Mouse (Mus musculus) intestine, postnatal 0 days (tissue): ENCODE measurements around the gene Slco1a4. TPM values are rescaled to one million over a fixed set of nuclear protein-coding genes. Genes with fewer than 3 reads are reported as not detected.
"Not testable (repeated sequence)": the region's sequence is repeated elsewhere in the genome, so short reads cannot be mapped to it uniquely, and the experiment has no call there.

Experiments used
- ATAC-seq: fragments of 200-750 bp; cut with Nextera tagmentation; 2 replicates; pipeline ENCODE4 v1.8.0; 2017; ENCODE audit warnings: mild to moderate bottlenecking, moderate TSS enrichment, moderate library complexity
- H3K27ac ChIP-seq: fragments of 300-500 bp; sonication (generic); 2 replicates; pipeline ENCODE4 v1.5.1; 2014; ENCODE audit warnings: mild to moderate bottlenecking, low read depth, low read length, moderate library complexity
- H3K27me3 ChIP-seq: fragments of 300-500 bp; sonication (generic); replicated peaks from 2 replicates; pipeline ENCODE4 v1.6.1; 2014; ENCODE audit warnings: low read length, mixed read lengths; ENCODE audit not compliant: control insufficient read depth, insufficient read depth
- H3K36me3 ChIP-seq: fragments of 300-500 bp; sonication (generic); 2 replicates; pipeline ENCODE4 v1.6.1; 2014; ENCODE audit warnings: mild to moderate bottlenecking, moderate library complexity; ENCODE audit not compliant: control insufficient read depth, insufficient read depth
- H3K4me1 ChIP-seq: fragments of 300-500 bp; sonication (generic); replicated peaks from 2 replicates; pipeline ENCODE4 v1.6.1; 2014; ENCODE audit warnings: antibody characterized with exemption, low read length, mixed read lengths; ENCODE audit not compliant: control insufficient read depth, insufficient read depth
- H3K4me2 ChIP-seq: fragments of 300-500 bp; sonication (generic); replicated peaks from 2 replicates; pipeline ENCODE4 v1.6.1; 2014; ENCODE audit warnings: low read depth, mild to moderate bottlenecking, moderate library complexity
- H3K4me3 ChIP-seq: fragments of 300-500 bp; sonication (generic); 2 replicates; pipeline ENCODE4 v1.5.1; 2014; ENCODE audit warnings: low read depth, low read length
- H3K9ac ChIP-seq: fragments of 300-500 bp; sonication (generic); 2 replicates; pipeline ENCODE4 v1.6.1; 2014; ENCODE audit warnings: mild to moderate bottlenecking, low read depth, low read length
- H3K9me3 ChIP-seq: fragments of 300-500 bp; sonication (generic); 2 replicates; pipeline ENCODE4 v1.6.1; 2016; ENCODE audit warnings: mixed run types; ENCODE audit not compliant: control insufficient read depth
- CTCF ChIP-seq: sonication (generic); IDR thresholded peaks from 2 replicates; pipeline ENCODE4 v1.5.1; 2016; ENCODE audit warnings: low read depth, mild to moderate bottlenecking, control low read depth, antibody characterized with exemption, moderate library complexity
- WGBS: fragments of 180-500 bp; shearing (Covaris S2); extraction: QIAGEN DNeasy Blood & Tissue Kit; methylation state at CpG from one replicate; pipeline ENCODE4 v1.1.7; 2014; 5-methylcytosine and 5-hydroxymethylcytosine counted together
- polyA plus RNA-seq: library from polyadenylated mRNA; unstranded; fragments of >200 nt; fragmentation: Nextera tagmentation; extraction: Ambion mirVana; gene quantifications from 2 replicates; pipeline ENCODE4 v1.2.1, GENCODE M21; 2015

Slco1a4 gene
- 0.03 TPM in 1 of 2 replicates, not detected in the other for polyA plus RNA-seq

DNA sequence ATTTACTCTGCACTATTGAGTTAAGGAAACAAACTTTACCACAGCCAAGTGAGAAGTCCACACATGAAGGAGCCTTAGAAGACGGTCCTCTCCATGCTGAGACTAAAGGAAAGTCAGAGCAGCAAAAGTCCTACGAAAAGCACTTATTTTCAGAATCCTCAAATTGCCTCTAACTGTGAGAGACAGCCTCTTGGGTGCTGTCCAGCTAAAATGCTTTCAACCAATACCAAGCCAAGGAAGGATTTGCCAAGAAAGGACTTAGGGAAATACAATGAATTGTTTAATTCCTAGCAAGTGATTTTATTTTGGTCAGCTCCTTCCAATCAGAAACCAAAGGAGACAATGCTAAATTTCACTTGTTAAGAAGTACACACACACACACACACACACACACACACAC, at the start of gene Slco1a4:
Gene Slco1a4 (minus strand): TSS at position 115 of the 400 bp plus-strand sequence.
- 66% methylated on average over 2 of the region's 2 CpGs for WGBS
- no peak for TF ChIP-seq CTCF
- no peak within 1 kb of the TSS for H3K27ac ChIP-seq

DNA sequence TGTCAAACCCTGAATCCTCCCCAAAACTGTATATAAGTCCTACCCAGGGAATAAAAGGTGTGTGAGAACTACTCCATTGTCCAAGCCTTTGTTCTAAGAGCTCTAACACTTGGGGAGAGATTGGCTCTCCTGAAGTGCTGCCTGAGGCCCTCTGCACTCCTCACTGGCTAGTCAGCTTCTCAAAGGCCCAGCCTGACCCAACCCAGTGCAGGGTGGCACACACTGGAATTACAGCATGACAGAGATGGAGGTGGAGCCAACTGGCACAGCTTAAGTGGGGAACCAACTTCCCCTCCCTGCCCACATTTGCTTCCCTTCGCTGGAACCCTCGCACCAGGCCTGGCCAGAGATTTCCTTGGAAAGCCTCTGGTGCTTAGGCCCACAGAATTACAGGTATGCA, 42.2 kb upstream of the Slco1a4 start:
- ATAC-seq: no peak
- no peak for TF ChIP-seq CTCF
- no peaks in the 10 kb centered on the region for H3K4me1 ChIP-seq
- H3K27ac ChIP-seq: no peak overlapping the region
- no peaks in the 10 kb centered on the region for H3K36me3 ChIP-seq
- no peak overlapping the region for H3K9ac ChIP-seq
- 79% methylated on average over 2 of the region's 2 CpGs for WGBS
- no peaks in the 10 kb centered on the region for H3K27me3 ChIP-seq
- H3K9me3 ChIP-seq: no peaks in the 10 kb centered on the region
- no peak overlapping the region for H3K4me3 ChIP-seq
- no peak overlapping the region for H3K4me2 ChIP-seq

More for the DNA sequence above, at the start of gene Slco1a4:
- no peak within 1 kb of the TSS for H3K9ac ChIP-seq
- no peaks in the 10 kb centered on the region for H3K36me3 ChIP-seq
- no peaks in the 10 kb centered on the region for H3K4me1 ChIP-seq
- no peaks in the 10 kb centered on the region for H3K9me3 ChIP-seq
- H3K4me3 ChIP-seq: no peak within 1 kb of the TSS
- H3K27me3 ChIP-seq: no peaks in the 10 kb centered on the region
- no peak within 1 kb of the TSS for H3K4me2 ChIP-seq
- ATAC-seq: no peak

DNA sequence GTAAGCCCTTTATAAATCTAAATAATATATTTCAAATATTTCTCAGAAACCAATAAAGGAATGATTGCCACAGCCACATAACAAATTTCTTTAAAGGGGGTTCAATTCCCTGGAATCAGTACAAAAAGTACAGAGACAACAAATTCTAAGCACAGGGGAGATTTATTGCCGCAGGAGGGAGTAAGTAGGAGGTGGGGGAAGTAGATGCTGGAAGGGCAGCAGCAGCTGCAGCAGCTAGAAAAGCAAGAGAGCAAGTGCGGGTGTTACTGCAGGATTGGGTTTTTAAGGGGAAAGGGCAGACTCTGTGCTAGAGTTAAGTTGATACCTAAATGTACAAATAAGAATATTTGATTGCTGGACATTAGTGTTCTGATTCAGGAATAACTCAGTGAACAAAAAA, 33.7 kb upstream of the Slco1a4 start:
- no peak overlapping the region for H3K9ac ChIP-seq
- WGBS: 30% methylated on average over 2 of the region's 2 CpGs

DNA sequence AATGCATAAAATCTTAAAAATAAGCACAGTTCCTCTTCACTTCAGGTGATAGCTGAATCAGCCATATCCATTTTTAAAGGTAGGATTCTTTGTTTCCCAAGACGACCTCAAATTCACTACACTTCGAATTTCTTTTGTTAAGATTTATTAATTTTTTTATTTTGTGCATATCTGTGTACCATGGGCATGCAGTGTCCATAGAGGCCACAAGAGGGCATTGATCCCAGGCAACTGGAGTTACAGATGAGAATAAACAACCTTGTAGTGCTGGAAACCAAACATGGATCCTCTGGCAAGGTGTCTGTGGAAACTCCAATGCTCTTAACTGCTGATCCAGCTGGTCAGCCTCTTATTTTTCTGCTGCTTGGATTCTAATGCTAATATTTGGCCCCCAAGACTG, 32.2 kb upstream of the Slco1a4 start:
- H3K4me2 ChIP-seq: no peak overlapping the region
- WGBS: 55% methylated on average over 2 of the region's 2 CpGs
- ATAC-seq: no peak
- no peak overlapping the region for H3K27ac ChIP-seq
- H3K4me1 ChIP-seq: no peaks in the 10 kb centered on the region
- H3K36me3 ChIP-seq: no peaks in the 10 kb centered on the region
- H3K9ac ChIP-seq: no peak overlapping the region
- no peak overlapping the region for H3K4me3 ChIP-seq
- peak; percentile 43 for TF ChIP-seq CTCF
- H3K9me3 ChIP-seq: no peaks in the 10 kb centered on the region
- no peaks in the 10 kb centered on the region for H3K27me3 ChIP-seq

More for the DNA sequence above, 33.7 kb upstream of the Slco1a4 start:
- Histone ChIP-seq H3K4me3 (no peak overlapping the region), H3K9me3 (no peaks in the 10 kb centered on the region), H3K27ac (no peak overlapping the region), H3K4me1 (no peaks in the 10 kb centered on the region), H3K36me3 (no peaks in the 10 kb centered on the region), H3K4me2 (no peak overlapping the region), H3K27me3 (no peaks in the 10 kb centered on the region)
- ATAC-seq: no peak
- no peak for TF ChIP-seq CTCF

- Histone ChIP-seq H3K4me2 (no peak overlapping the region), H3K4me1 (no peaks in the 10 kb centered on the region), H3K4me3 (no peak overlapping the region), H3K27ac (no peak overlapping the region), H3K36me3 (no peaks in the 10 kb centered on the region), H3K9me3 (no peaks in the 10 kb centered on the region), H3K9ac (no peak overlapping the region), H3K27me3 (no peaks in the 10 kb centered on the region)
- WGBS: 26% methylated on average over 1 of the region's 1 CpGs
- no peak for ATAC-seq
- TF ChIP-seq CTCF: no peak
These were observed 26.6 kb upstream of the Slco1a4 start for GRCm38 (mm10) chr6:141882581-141882980.

DNA sequence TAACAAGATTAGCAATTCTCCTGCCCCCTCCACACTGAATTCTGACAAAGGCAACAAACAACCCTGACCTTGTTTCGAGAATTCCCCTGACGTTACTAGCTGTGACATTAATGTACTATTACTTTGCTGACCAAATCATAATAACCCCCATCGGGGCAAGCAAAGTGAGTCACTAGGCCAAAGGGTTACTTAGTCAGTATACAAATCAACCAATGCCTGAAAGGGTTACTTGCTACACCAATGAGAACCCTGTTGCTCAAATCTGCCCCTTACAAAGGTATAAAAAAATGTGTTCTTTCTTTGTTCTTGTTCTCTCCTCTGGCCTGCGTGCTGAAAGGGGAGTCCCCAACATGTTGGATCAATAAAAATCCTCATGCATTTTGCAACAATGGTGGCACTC, 19.7 kb upstream of the Slco1a4 start:
- not testable (repeated sequence) for H3K36me3 ChIP-seq, H3K4me2 ChIP-seq, H3K9ac ChIP-seq, H3K4me1 ChIP-seq, H3K4me3 ChIP-seq, H3K9me3 ChIP-seq, ATAC-seq, H3K27me3 ChIP-seq, H3K27ac ChIP-seq
- WGBS: 78% methylated on average over 4 of the region's 4 CpGs

DNA sequence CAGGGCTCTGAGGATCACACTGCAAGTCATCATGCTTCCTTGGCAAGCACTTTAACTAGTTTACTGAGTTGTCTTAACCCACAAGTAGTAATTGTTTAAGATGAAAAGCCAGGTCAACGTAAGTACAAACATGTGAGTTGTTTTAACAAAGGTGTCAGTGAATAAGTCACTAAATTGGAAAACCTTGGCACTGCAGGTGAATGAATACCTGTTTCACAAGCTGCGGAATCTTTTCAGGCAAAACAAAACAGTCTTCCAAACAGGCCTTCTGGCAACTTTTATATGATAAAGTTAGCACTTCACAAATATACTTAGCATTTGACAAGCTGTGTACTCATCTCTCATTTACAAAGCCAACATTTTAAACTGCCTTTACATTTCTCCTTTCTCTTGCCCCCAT, 15.7 kb upstream of the Slco1a4 start:
- H3K4me2 ChIP-seq: no peak overlapping the region
- no peak overlapping the region for H3K4me3 ChIP-seq
- ATAC-seq: no peak
- H3K4me1 ChIP-seq: no peaks in the 10 kb centered on the region
- no peaks in the 10 kb centered on the region for H3K36me3 ChIP-seq
- WGBS: 42% methylated on average over 2 of the region's 2 CpGs
- no peak overlapping the region for H3K27ac ChIP-seq
- H3K27me3 ChIP-seq: no peaks in the 10 kb centered on the region
- TF ChIP-seq CTCF: no peak
- no peak overlapping the region for H3K9ac ChIP-seq
- H3K9me3 ChIP-seq: no peaks in the 10 kb centered on the region
